Mouse (Mus musculus): ENCODE results near the gene Ewsr1. TPM values are rescaled to one million over a fixed set of nuclear protein-coding genes. Genes with fewer than 3 reads are reported as not detected.

The Ewsr1 gene
- polyA plus RNA-seq, 1 experiment from 2014 or later: 511 TPM

GRCm38 (mm10) chr11:5102384-5102783 lies 3.3 kb upstream of the Ewsr1 start:
- DNase-seq (ENCODE audit: low spot score): no peak
- Histone ChIP-seq H3K4me3 (ENCODE audit: low read depth, low read length) (no peak overlapping the region), H3K9ac (ENCODE audit: low read length) (no peak overlapping the region), H3K36me3 (ENCODE audit: control insufficient read depth, insufficient read depth, low read length) (no peaks in the 10 kb centered on the region; the same call in 1 of the 2 replicates), H3K4me1 (ENCODE audit: control insufficient read depth, insufficient read depth, low read length) (peaks cover 9% of the 10 kb centered on the region), H3K9me3 (ENCODE audit: control insufficient read depth, low read length) (no peaks in the 10 kb centered on the region), H3K27ac (replicated peaks; ENCODE audit: low read depth, low read length) (no peak overlapping the region), H3K4me2 (ENCODE audit: low read depth, severe bottlenecking) (no peak overlapping the region), H3K27me3 (ENCODE audit: control insufficient read depth, insufficient read depth, low read length) (no peaks in the 10 kb centered on the region)
- 92% methylated on average over 7 of the region's 7 CpGs for WGBS
- no peak for ATAC-seq (ENCODE audit: insufficient number of reproducible peaks, low FRiP score, low TSS enrichment, low read depth)

GRCm38 (mm10) chr11:5101641-5102040 lies 2.6 kb upstream of the Ewsr1 start:
- ATAC-seq (ENCODE audit: insufficient number of reproducible peaks, low FRiP score, low TSS enrichment, low read depth) (no peak), DNase-seq (ENCODE audit: low spot score) (no peak)
- 74% methylated on average over 6 of the region's 6 CpGs for WGBS
- Histone ChIP-seq H3K9me3 (ENCODE audit: control insufficient read depth, low read length) (no peaks in the 10 kb centered on the region), H3K36me3 (ENCODE audit: control insufficient read depth, insufficient read depth, low read length) (no peaks in the 10 kb centered on the region; the same call in 1 of the 2 replicates), H3K27ac (replicated peaks; ENCODE audit: low read depth, low read length) (no peak overlapping the region), H3K27me3 (ENCODE audit: control insufficient read depth, insufficient read depth, low read length) (no peaks in the 10 kb centered on the region), H3K9ac (ENCODE audit: low read length) (no peak overlapping the region), H3K4me3 (ENCODE audit: low read depth, low read length) (no peak overlapping the region), H3K4me1 (ENCODE audit: control insufficient read depth, insufficient read depth, low read length) (peaks cover 9% of the 10 kb centered on the region), H3K4me2 (ENCODE audit: low read depth, severe bottlenecking) (no peak overlapping the region)

GRCm38 (mm10) chr11:5100801-5101200 lies 1.7 kb upstream of the Ewsr1 start:
- Histone ChIP-seq H3K9me3 (ENCODE audit: control insufficient read depth, low read length) (no peaks in the 10 kb centered on the region), H3K27me3 (ENCODE audit: control insufficient read depth, insufficient read depth, low read length) (no peaks in the 10 kb centered on the region), H3K9ac (ENCODE audit: low read length) (no peak overlapping the region), H3K4me3 (ENCODE audit: low read depth, low read length) (no peak overlapping the region), H3K4me2 (ENCODE audit: low read depth, severe bottlenecking) (peak overlapping the region; percentile 80), H3K36me3 (ENCODE audit: control insufficient read depth, insufficient read depth, low read length) (no peaks in the 10 kb centered on the region; the same call in 1 of the 2 replicates), H3K27ac (replicated peaks; ENCODE audit: low read depth, low read length) (no peak overlapping the region), H3K4me1 (ENCODE audit: control insufficient read depth, insufficient read depth, low read length) (peaks cover 9% of the 10 kb centered on the region)
- DNase-seq (ENCODE audit: low spot score) (no peak), ATAC-seq (ENCODE audit: insufficient number of reproducible peaks, low FRiP score, low TSS enrichment, low read depth) (no peak)
- 42% methylated on average over 5 of the region's 5 CpGs for WGBS

GRCm38 (mm10) chr11:5100283-5100682 lies 1.2 kb upstream of the Ewsr1 start:
- Histone ChIP-seq H3K9me3 (ENCODE audit: control insufficient read depth, low read length) (no peaks in the 10 kb centered on the region), H3K9ac (ENCODE audit: low read length) (peak overlapping the region; percentile 100), H3K27me3 (ENCODE audit: control insufficient read depth, insufficient read depth, low read length) (no peaks in the 10 kb centered on the region), H3K4me2 (ENCODE audit: low read depth, severe bottlenecking) (peak overlapping the region; percentile 80), H3K4me3 (ENCODE audit: low read depth, low read length) (peak overlapping the region; percentile 100), H3K36me3 (ENCODE audit: control insufficient read depth, insufficient read depth, low read length) (no peaks in the 10 kb centered on the region; the same call in 1 of the 2 replicates), H3K4me1 (ENCODE audit: control insufficient read depth, insufficient read depth, low read length) (peaks cover 9% of the 10 kb centered on the region), H3K27ac (replicated peaks; ENCODE audit: low read depth, low read length) (no peak overlapping the region)
- DNase-seq (ENCODE audit: low spot score) (no peak), ATAC-seq (ENCODE audit: insufficient number of reproducible peaks, low FRiP score, low TSS enrichment, low read depth) (no peak)
- 2% methylated on average over 7 of the region's 7 CpGs for WGBS

- Histone ChIP-seq H3K27me3 (ENCODE audit: control insufficient read depth, insufficient read depth, low read length) (no peaks in the 10 kb centered on the region), H3K4me2 (ENCODE audit: low read depth, severe bottlenecking) (peak overlapping the region; percentile 80), H3K4me3 (ENCODE audit: low read depth, low read length) (peak overlapping the region; percentile 100), H3K9ac (ENCODE audit: low read length) (peak overlapping the region; percentile 100), H3K27ac (replicated peaks; ENCODE audit: low read depth, low read length) (peak overlapping the region; percentile 93), H3K4me1 (ENCODE audit: control insufficient read depth, insufficient read depth, low read length) (peaks cover 9% of the 10 kb centered on the region), H3K9me3 (ENCODE audit: control insufficient read depth, low read length) (no peaks in the 10 kb centered on the region), H3K36me3 (ENCODE audit: control insufficient read depth, insufficient read depth, low read length) (no peaks in the 10 kb centered on the region; the same call in 1 of the 2 replicates)
- ATAC-seq (ENCODE audit: insufficient number of reproducible peaks, low FRiP score, low TSS enrichment, low read depth): peak; percentile 78
- 0% methylated on average over 24 of the region's 31 CpGs for WGBS
- peak; percentile 91 for DNase-seq (ENCODE audit: low spot score)
Observed at GRCm38 (mm10) chr11:5099576-5100183, 614 bp upstream of the Ewsr1 start.

- Histone ChIP-seq H3K9ac (ENCODE audit: low read length) (peak overlapping the region; percentile 100), H3K27ac (replicated peaks; ENCODE audit: low read depth, low read length) (peak overlapping the region; percentile 93), H3K4me2 (ENCODE audit: low read depth, severe bottlenecking) (peak overlapping the region; percentile 80), H3K4me3 (ENCODE audit: low read depth, low read length) (peak overlapping the region; percentile 100), H3K36me3 (ENCODE audit: control insufficient read depth, insufficient read depth, low read length) (peaks cover 2% of the 10 kb centered on the region; the same call in 1 of the 2 replicates), H3K9me3 (ENCODE audit: control insufficient read depth, low read length) (no peaks in the 10 kb centered on the region), H3K4me1 (ENCODE audit: control insufficient read depth, insufficient read depth, low read length) (peaks cover 9% of the 10 kb centered on the region), H3K27me3 (ENCODE audit: control insufficient read depth, insufficient read depth, low read length) (no peaks in the 10 kb centered on the region)
- ATAC-seq (ENCODE audit: insufficient number of reproducible peaks, low FRiP score, low TSS enrichment, low read depth) (no peak), DNase-seq (ENCODE audit: low spot score) (peak; percentile 54)
- under 1% methylated on average over 44 of the region's 44 CpGs for WGBS
Observed at GRCm38 (mm10) chr11:5098035-5098735, 881 bp downstream of the Ewsr1 start.

GRCm38 (mm10) chr11:5096480-5097020 lies 2.5 kb downstream of the Ewsr1 start:
- H3K4me3 ChIP-seq (ENCODE audit: low read depth, low read length): peak overlapping the region; percentile 100
- WGBS: 80% methylated on average over 8 of the region's 8 CpGs
- peaks cover 5% of the 10 kb centered on the region; the same call in 1 of the 2 replicates for H3K36me3 ChIP-seq (ENCODE audit: control insufficient read depth, insufficient read depth, low read length)
- H3K9me3 ChIP-seq (ENCODE audit: control insufficient read depth, low read length): no peaks in the 10 kb centered on the region
- H3K27me3 ChIP-seq (ENCODE audit: control insufficient read depth, insufficient read depth, low read length): no peaks in the 10 kb centered on the region
- no peak overlapping the region for H3K9ac ChIP-seq (ENCODE audit: low read length)
- DNase-seq (ENCODE audit: low spot score) (no peak), ATAC-seq (ENCODE audit: insufficient number of reproducible peaks, low FRiP score, low TSS enrichment, low read depth) (no peak)
- peak overlapping the region; percentile 80; the same call in 1 of the 2 replicates for H3K4me2 ChIP-seq (ENCODE audit: low read depth, severe bottlenecking)
- peaks cover 9% of the 10 kb centered on the region for H3K4me1 ChIP-seq (ENCODE audit: control insufficient read depth, insufficient read depth, low read length)
- no peak overlapping the region for H3K27ac ChIP-seq (replicated peaks; ENCODE audit: low read depth, low read length)

- H3K4me1 ChIP-seq (ENCODE audit: control insufficient read depth, insufficient read depth, low read length): peaks cover 9% of the 10 kb centered on the region
- ATAC-seq (ENCODE audit: insufficient number of reproducible peaks, low FRiP score, low TSS enrichment, low read depth): no peak
- WGBS: 83% methylated on average over 5 of the region's 5 CpGs
Observed at GRCm38 (mm10) chr11:5095877-5096276, 3.2 kb downstream of the Ewsr1 start.

More at GRCm38 (mm10) chr11:5095877-5096276, 3.2 kb downstream of the Ewsr1 start:
- Histone ChIP-seq H3K9ac (ENCODE audit: low read length) (no peak overlapping the region), H3K4me3 (ENCODE audit: low read depth, low read length) (0 out of 2 replicates have a peak overlapping the region, but pooled peaks have one; percentile 3), H3K9me3 (ENCODE audit: control insufficient read depth, low read length) (no peaks in the 10 kb centered on the region), H3K27ac (replicated peaks; ENCODE audit: low read depth, low read length) (no peak overlapping the region), H3K27me3 (ENCODE audit: control insufficient read depth, insufficient read depth, low read length) (no peaks in the 10 kb centered on the region), H3K4me2 (ENCODE audit: low read depth, severe bottlenecking) (no peak overlapping the region), H3K36me3 (ENCODE audit: control insufficient read depth, insufficient read depth, low read length) (peaks cover 7% of the 10 kb centered on the region; the same call in 1 of the 2 replicates)
- no peak for DNase-seq (ENCODE audit: low spot score)
